Mouse (Mus musculus): ENCODE measurements around the gene Tspan7. TPM values are rescaled to one million over a fixed set of nuclear protein-coding genes. Genes with fewer than 3 reads are reported as not detected.

Tspan7 gene
- polyA plus RNA-seq (2012; ENCODE audit: low replicate concordance), result 1.1 TPM in 1 of 2 replicates, not detected in the other

DNA sequence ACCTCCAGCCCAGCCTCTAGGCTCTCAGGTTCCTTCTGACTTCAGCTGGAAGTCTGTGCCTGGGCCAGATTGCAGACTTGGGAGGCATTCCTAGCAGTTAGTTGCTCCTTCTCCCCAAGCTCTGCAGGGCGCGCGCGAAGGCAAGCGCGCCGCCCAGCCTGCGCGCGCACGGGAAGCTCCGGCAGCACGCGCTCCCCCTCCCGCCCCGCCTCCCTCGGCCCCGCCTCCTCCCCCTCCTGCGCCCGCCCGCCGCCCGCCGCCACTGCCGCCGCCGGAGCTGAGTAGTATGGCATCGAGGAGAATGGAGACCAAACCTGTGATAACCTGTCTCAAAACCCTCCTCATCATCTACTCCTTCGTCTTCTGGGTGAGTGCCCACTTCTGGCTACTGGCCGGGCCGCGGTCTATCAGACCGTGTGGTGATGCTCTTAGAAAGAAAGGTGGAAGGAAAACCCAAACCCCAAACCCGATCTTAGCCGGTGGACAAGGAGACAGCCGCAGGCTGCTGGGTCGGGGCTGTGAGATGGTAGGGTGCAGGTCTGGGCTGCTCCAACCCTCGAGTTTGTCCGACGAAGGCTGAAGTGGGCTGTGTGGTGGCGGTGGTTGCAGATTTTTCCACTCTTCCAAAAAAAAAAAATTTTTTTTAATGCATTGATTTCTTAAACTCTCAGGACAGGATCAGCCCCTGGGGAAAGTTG, at the start of gene Tspan7:
TSS of gene Tspan7 (plus strand) at position 287 of the 698 bp plus-strand sequence.

Other genes starting within 250 kb of the Tspan7 start
- gene Otc, start 232.9 kb upstream of the Tspan7 start, polyA plus RNA-seq (2012; ENCODE audit: low replicate concordance), result not detected in 2 replicates
- 47.2 and 80.0 TPM in 2 replicates for gene Mid1ip1, start 229.9 kb downstream of the Tspan7 start, polyA plus RNA-seq (2012; ENCODE audit: low replicate concordance)

Data from hematopoietic multipotent progenitor cell, adult 10-12 weeks (in vitro differentiated cells).